Mouse (Mus musculus) testis, adult 2 months (tissue): ENCODE results near the gene Rab34.

ENCODE experiments used
- CTCF ChIP-seq: fragments of 200-500 bp; IDR thresholded peaks from 2 replicates; pipeline ENCODE4 v1.5.1; 2012; ENCODE audit warnings: low read depth, mild to moderate bottlenecking, inconsistent platforms, low read length, moderate library complexity; ENCODE audit not compliant: control insufficient read depth, insufficient read depth, insufficient replicate concordance
- POLR2A ChIP-seq: fragments of 200-500 bp; IDR thresholded peaks from 2 replicates; pipeline ENCODE4 v1.6.1; 2012; ENCODE audit warnings: low read depth, mild to moderate bottlenecking, inconsistent platforms, low read length, moderate library complexity; ENCODE audit not compliant: control insufficient read depth

- no peak for TF ChIP-seq CTCF
- TF ChIP-seq POLR2A: no peak
Measured at GRCm38 (mm10) chr11:78182450-78182849, 5.8 kb upstream of the Rab34 start.
